Mouse (Mus musculus) embryonic facial prominence, embryonic 14.5 days (tissue): ENCODE results near the gene Gcg. TPM values are rescaled to one million over a fixed set of nuclear protein-coding genes. Genes with fewer than 3 reads are reported as not detected.

Source experiments
- polyA plus RNA-seq: library from polyadenylated mRNA; unstranded; fragments of >200 nt; fragmentation: Nextera tagmentation; extraction: Ambion mirVana; gene quantifications from 2 replicates; pipeline ENCODE4 v1.2.1, GENCODE M21; 2014

Gene Gcg
- polyA plus RNA-seq, 1 experiment from 2014 or later: 0.15 TPM

Other genes starting within 250 kb of the Gcg start
- gene Dpp4, start 71.4 kb downstream of the Gcg start, polyA plus RNA-seq: 9.0 and 9.7 TPM in 2 replicates
- gene Fap, start 90.4 kb upstream of the Gcg start, polyA plus RNA-seq: 38.2 and 38.5 TPM in 2 replicates
- 2.9 and 3.4 TPM in 2 replicates for gene Ifih1, start 162.6 kb upstream of the Gcg start, polyA plus RNA-seq
- 2.1 and 3.2 TPM in 2 replicates for gene Gca, start 180.6 kb upstream of the Gcg start, polyA plus RNA-seq